Mouse (Mus musculus): ENCODE data around the gene Cpsf4l. TPM values are rescaled to one million over a fixed set of nuclear protein-coding genes. Genes with fewer than 3 reads are reported as not detected.

Gene Cpsf4l
- polyA plus RNA-seq, 1 experiment = not detected

DNA sequence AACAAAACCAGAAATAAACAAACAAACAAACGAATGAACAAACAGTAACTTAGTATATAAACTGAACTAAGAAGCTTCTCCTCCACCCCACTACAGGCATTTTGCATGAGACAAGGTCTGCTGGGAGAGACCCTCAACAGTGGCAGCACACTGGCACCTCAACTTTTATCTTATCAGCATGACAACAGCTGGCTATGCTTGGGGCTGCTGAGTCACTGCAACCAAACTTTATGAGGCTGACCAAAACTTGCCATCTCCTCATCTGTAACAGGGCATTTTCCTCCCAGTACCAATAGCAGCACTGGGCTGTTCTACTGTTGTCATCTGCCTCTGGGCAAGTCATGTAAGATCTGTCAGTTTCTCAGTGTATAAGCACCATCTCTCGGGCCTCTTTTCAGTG, 28.9 kb downstream of the Cpsf4l start:
- H3K4me3 ChIP-seq (replicated peaks) = peak overlapping the region; percentile 100
- H3K27me3 ChIP-seq (ENCODE audit: control insufficient read depth) = no peaks in the 10 kb centered on the region
- H3K9me3 ChIP-seq (ENCODE audit: control insufficient read depth, low read length) = no peaks in the 10 kb centered on the region
- TF ChIP-seq TAL1 (IDR thresholded peaks at IDR 0.05; ENCODE audit: low read length) (peak; percentile 94), GATA1 (IDR thresholded peaks at IDR 0.05; ENCODE audit: low read length) (peak; percentile 95)
- peaks cover 73% of the 10 kb centered on the region for H3K4me1 ChIP-seq (ENCODE audit: control insufficient read depth)
- peaks cover 53% of the 10 kb centered on the region for H3K36me3 ChIP-seq (ENCODE audit: control insufficient read depth)

DNA sequence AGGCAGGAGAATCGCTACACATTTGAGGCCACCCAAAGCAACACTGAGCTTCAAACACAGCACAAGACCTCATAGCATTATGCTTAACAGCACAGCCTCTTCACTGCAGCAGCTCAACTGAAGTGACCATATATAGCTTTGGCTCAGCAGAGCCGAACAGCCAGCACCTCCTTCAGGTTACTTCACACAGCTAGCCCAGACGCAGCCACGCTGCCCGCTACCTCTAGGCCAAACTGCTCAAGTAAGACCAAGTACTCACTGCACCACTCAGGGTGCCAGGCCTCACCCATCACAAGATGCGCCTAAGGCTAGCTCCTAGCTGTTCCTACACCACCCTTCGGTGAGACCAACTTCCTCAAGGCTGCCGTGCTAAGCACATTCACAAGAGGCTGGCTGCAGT, 31.4 kb downstream of the Cpsf4l start:
- no peaks in the 10 kb centered on the region for H3K27me3 ChIP-seq (ENCODE audit: control insufficient read depth)
- H3K4me1 ChIP-seq (ENCODE audit: control insufficient read depth) = peaks cover 64% of the 10 kb centered on the region
- no peaks in the 10 kb centered on the region for H3K9me3 ChIP-seq (ENCODE audit: control insufficient read depth, low read length)
- H3K36me3 ChIP-seq (ENCODE audit: control insufficient read depth) = peaks cover 79% of the 10 kb centered on the region
- peak overlapping the region; percentile 36 for H3K4me3 ChIP-seq (replicated peaks)
- no peak for TF ChIP-seq TAL1 (IDR thresholded peaks at IDR 0.05; ENCODE audit: low read length)
- TF ChIP-seq GATA1 (IDR thresholded peaks at IDR 0.05; ENCODE audit: low read length) = no peak

DNA sequence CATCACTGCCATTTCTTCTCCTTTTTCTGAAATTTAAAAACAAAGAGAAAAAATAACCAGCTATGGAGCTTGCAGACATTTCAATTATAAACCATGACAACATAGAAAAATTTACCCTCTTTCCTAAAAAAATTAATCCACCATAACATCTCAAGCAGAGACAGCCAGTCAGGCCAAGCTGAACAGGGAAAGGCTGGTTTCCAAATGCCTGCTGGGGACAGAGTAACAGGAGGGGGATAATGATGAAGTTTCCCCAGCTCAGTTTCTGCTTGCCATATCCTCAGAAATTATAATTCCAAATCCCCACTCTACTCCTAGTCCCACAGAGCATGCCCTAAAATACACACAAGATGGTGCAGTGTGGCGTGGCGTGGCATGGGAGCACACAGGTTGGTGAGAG, 32.4 kb downstream of the Cpsf4l start:
- H3K27me3 ChIP-seq (ENCODE audit: control insufficient read depth) = no peaks in the 10 kb centered on the region
- peaks cover 67% of the 10 kb centered on the region for H3K4me1 ChIP-seq (ENCODE audit: control insufficient read depth)
- no peaks in the 10 kb centered on the region for H3K9me3 ChIP-seq (ENCODE audit: control insufficient read depth, low read length)
- TF ChIP-seq GATA1 (IDR thresholded peaks at IDR 0.05; ENCODE audit: low read length) (no peak), TAL1 (IDR thresholded peaks at IDR 0.05; ENCODE audit: low read length) (no peak)
- no peak overlapping the region for H3K4me3 ChIP-seq (replicated peaks)
- H3K36me3 ChIP-seq (ENCODE audit: control insufficient read depth) = peaks cover 86% of the 10 kb centered on the region

DNA sequence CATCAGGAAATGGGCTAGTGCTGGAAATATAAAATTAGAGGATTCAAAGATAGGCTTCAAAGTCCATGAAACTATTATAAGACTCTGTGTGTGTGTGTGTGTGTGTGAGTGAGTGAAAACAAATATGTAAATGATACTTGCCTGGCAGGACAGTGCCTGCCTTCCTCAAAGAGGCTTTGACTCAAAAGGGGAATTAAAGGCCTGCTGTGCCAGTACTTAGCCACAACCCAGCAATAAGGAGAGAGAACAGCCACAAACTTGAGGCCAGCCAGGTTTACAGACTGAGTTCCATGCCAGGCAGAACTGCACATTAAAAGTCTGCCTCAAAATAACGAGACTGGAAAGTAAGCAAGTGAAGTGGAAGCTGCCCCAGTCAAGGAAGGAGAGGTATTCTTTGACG, 33.0 kb downstream of the Cpsf4l start:
- Histone ChIP-seq H3K4me1 (ENCODE audit: control insufficient read depth) (peaks cover 66% of the 10 kb centered on the region), H3K36me3 (ENCODE audit: control insufficient read depth) (peaks cover 89% of the 10 kb centered on the region), H3K9me3 (ENCODE audit: control insufficient read depth, low read length) (no peaks in the 10 kb centered on the region), H3K27me3 (ENCODE audit: control insufficient read depth) (no peaks in the 10 kb centered on the region), H3K4me3 (replicated peaks) (no peak overlapping the region)
- TF ChIP-seq GATA1 (IDR thresholded peaks at IDR 0.05; ENCODE audit: low read length) = no peak
- TF ChIP-seq TAL1 (IDR thresholded peaks at IDR 0.05; ENCODE audit: low read length) = no peak

DNA sequence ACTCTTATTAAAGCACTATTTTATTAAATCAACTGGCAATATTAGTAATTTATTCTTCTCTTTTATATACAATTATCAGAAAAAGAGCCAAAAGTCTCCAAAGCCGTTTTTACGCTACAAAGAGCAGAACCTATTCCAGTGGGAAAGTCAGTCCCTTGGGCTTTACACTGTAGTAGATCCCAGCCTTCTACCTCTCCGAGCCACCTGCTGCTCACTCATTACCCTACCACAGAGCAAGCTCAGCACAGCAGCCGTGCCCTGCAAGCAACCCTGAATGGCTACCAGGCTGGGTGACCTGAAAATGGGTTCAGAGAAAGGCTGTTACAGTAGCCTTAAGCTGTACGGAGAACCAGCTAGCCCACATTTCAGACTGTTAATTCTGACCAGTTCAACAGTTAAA, 35.2 kb downstream of the Cpsf4l start:
- Histone ChIP-seq H3K4me1 (ENCODE audit: control insufficient read depth) (peaks cover 61% of the 10 kb centered on the region), H3K27me3 (ENCODE audit: control insufficient read depth) (no peaks in the 10 kb centered on the region), H3K36me3 (ENCODE audit: control insufficient read depth) (peaks cover 97% of the 10 kb centered on the region), H3K4me3 (replicated peaks) (no peak overlapping the region), H3K9me3 (ENCODE audit: control insufficient read depth, low read length) (no peaks in the 10 kb centered on the region)
- TF ChIP-seq TAL1 (IDR thresholded peaks at IDR 0.05; ENCODE audit: low read length) = no peak
- no peak for TF ChIP-seq GATA1 (IDR thresholded peaks at IDR 0.05; ENCODE audit: low read length)

DNA sequence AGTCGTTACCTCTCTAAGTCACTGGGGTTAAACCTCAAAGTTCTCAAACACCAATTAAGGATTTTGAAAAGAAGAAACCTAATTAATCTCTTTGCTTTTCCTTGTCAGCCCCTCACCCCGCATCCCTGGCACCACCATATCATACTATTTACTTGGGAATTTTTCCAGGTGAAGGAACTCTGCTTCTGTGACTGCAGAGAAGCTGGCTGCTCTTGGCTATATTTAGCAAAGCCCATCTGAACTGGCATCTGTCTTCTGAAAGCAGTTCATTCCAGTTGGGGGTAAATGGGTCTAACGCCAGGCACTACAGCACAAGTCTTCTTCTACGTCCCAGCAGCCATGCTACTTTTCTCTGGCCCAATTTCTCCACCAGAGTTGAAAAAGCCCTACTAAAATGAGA, 36.2 kb downstream of the Cpsf4l start:
- no peak for TF ChIP-seq TAL1 (IDR thresholded peaks at IDR 0.05; ENCODE audit: low read length)
- TF ChIP-seq GATA1 (IDR thresholded peaks at IDR 0.05; ENCODE audit: low read length) = no peak
- H3K27me3 ChIP-seq (ENCODE audit: control insufficient read depth) = no peaks in the 10 kb centered on the region
- peaks cover 98% of the 10 kb centered on the region for H3K36me3 ChIP-seq (ENCODE audit: control insufficient read depth)
- no peak overlapping the region for H3K4me3 ChIP-seq (replicated peaks)
- peaks cover 63% of the 10 kb centered on the region for H3K4me1 ChIP-seq (ENCODE audit: control insufficient read depth)
- no peaks in the 10 kb centered on the region for H3K9me3 ChIP-seq (ENCODE audit: control insufficient read depth, low read length)

DNA sequence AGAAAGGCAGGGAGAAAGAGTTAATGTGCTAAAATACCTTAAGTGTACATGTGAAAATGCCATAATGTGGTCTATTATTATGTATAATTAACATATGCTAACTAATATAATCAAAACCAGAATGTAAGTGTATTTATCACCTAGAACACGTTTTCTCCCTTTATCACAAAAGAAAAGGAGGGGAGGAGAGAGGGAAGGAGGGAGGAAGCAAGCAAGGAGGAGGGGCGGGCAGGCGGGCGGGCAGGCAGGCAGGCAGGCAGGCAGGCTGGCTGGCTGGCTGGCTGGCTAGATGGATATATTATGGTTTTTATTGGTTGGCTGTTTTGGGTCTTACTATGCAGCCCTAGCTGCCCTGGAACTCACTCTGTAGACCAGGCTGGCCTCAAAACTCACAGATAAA, 40.1 kb downstream of the Cpsf4l start:
- peaks cover 73% of the 10 kb centered on the region for H3K4me1 ChIP-seq (ENCODE audit: control insufficient read depth)
- no peaks in the 10 kb centered on the region for H3K9me3 ChIP-seq (ENCODE audit: control insufficient read depth, low read length)
- H3K4me3 ChIP-seq (replicated peaks) = no peak overlapping the region
- H3K27me3 ChIP-seq (ENCODE audit: control insufficient read depth) = no peaks in the 10 kb centered on the region
- H3K36me3 ChIP-seq (ENCODE audit: control insufficient read depth) = peaks cover 96% of the 10 kb centered on the region
- TF ChIP-seq GATA1 (IDR thresholded peaks at IDR 0.05; ENCODE audit: low read length) (no peak), TAL1 (IDR thresholded peaks at IDR 0.05; ENCODE audit: low read length) (no peak)

DNA sequence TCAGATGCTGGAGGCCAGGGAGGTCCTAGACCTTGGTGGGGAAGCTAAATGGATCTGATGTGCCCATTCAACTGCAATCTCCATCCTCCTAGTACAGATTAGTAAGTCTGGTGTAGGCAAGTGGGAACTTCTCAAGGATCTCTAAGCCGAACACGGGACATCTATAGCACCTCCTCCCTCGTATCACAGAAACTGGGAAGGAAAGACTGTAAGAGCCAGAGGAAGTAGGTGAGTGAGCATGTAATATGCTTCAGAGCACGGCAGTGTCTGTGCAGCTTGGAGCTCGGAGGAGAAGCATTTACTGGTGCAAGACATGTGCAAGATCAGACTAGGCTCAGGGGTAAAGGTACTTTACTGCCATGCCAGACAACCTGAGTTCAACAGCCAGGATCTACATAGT, 41.0 kb downstream of the Cpsf4l start:
- Histone ChIP-seq H3K9me3 (ENCODE audit: control insufficient read depth, low read length) (no peaks in the 10 kb centered on the region), H3K4me1 (ENCODE audit: control insufficient read depth) (peaks cover 72% of the 10 kb centered on the region), H3K27me3 (ENCODE audit: control insufficient read depth) (no peaks in the 10 kb centered on the region), H3K4me3 (replicated peaks) (no peak overlapping the region), H3K36me3 (ENCODE audit: control insufficient read depth) (peaks cover 96% of the 10 kb centered on the region)
- TF ChIP-seq TAL1 (IDR thresholded peaks at IDR 0.05; ENCODE audit: low read length) (no peak), GATA1 (IDR thresholded peaks at IDR 0.05; ENCODE audit: low read length) (no peak)

DNA sequence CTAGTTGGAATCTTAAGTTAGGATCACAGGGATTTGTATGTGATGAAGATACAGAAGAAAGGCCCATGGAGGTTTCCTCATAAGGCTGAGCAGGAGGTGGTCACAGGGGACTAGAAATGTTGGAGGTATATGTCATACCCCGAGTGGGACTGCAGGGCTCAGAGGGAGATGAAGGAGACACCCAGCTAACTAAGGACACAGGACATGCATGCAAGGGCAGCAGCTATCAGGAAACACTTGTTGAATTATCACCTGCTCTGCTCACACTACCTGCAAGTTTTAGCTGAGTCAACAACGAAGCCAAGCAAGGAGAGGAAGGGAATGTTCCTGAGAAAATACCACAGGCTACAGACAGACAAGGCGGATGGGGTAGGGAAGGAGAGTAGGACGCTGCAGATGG, 42.1 kb downstream of the Cpsf4l start:
- H3K9me3 ChIP-seq (ENCODE audit: control insufficient read depth, low read length) = no peaks in the 10 kb centered on the region
- H3K4me3 ChIP-seq (replicated peaks) = no peak overlapping the region
- TF ChIP-seq GATA1 (IDR thresholded peaks at IDR 0.05; ENCODE audit: low read length) = no peak
- no peak for TF ChIP-seq TAL1 (IDR thresholded peaks at IDR 0.05; ENCODE audit: low read length)
- H3K4me1 ChIP-seq (ENCODE audit: control insufficient read depth) = peaks cover 66% of the 10 kb centered on the region
- H3K27me3 ChIP-seq (ENCODE audit: control insufficient read depth) = no peaks in the 10 kb centered on the region
- peaks cover 96% of the 10 kb centered on the region for H3K36me3 ChIP-seq (ENCODE audit: control insufficient read depth)

DNA sequence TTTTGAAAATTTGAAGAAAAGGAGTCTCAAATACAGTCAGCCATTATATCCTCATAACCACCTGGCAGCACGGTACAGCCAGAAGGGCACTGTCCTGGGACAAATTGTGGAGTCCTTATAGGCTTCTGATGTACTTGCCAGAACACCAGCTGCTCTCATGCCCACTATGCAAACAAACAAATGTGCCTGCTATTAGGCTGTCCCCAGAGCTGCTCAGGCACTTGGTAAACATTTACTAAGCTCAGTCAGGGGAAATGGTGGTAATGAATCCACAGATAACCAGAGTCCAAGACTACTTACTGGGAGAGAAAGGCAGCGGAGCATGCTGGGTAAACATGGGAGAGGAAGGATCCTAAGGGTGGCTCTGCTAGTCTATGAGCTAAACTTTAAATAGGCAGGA, 42.7 kb downstream of the Cpsf4l start:
- TF ChIP-seq GATA1 (IDR thresholded peaks at IDR 0.05; ENCODE audit: low read length) = no peak
- no peak for TF ChIP-seq TAL1 (IDR thresholded peaks at IDR 0.05; ENCODE audit: low read length)
- no peaks in the 10 kb centered on the region for H3K27me3 ChIP-seq (ENCODE audit: control insufficient read depth)
- peaks cover 96% of the 10 kb centered on the region for H3K36me3 ChIP-seq (ENCODE audit: control insufficient read depth)
- H3K4me1 ChIP-seq (ENCODE audit: control insufficient read depth) = peaks cover 62% of the 10 kb centered on the region
- H3K4me3 ChIP-seq (replicated peaks) = peak overlapping the region; percentile 43
- H3K9me3 ChIP-seq (ENCODE audit: control insufficient read depth, low read length) = no peaks in the 10 kb centered on the region

All from erythroblast, embryonic 14.5 days (primary cell).